Mouse (Mus musculus): ENCODE measurements around the gene 3110070M22Rik. TPM values are rescaled to one million over a fixed set of nuclear protein-coding genes. Genes with fewer than 3 reads are reported as not detected.
"Not testable (repeated sequence)": the region's sequence is repeated elsewhere in the genome, so short reads cannot be mapped to it uniquely, and the experiment has no call there.

3110070M22Rik gene
- polyA plus RNA-seq (2012; rRNA removed) (0.11 and 0.31 TPM in 2 replicates), polyA plus RNA-seq (2014; fragmentation: Nextera tagmentation; extraction: Ambion mirVana) (0.13 and 0.56 TPM in 2 replicates)

- peak within 1 kb of the TSS; percentile 56 for H3K9ac ChIP-seq (replicated peaks)
- ATAC-seq (ENCODE audit: insufficient read depth) (no peak), DNase-seq (ENCODE audit: low read depth in 3 of 3, low spot score in 3 of 3) (peak; percentile 52 to 70 (median 63))
- H3K36me3 ChIP-seq (replicated peaks; ENCODE audit: control insufficient read depth, insufficient read depth, low read depth) = peaks cover 3% of the 10 kb centered on the region
- H3K4me1 ChIP-seq (replicated peaks; ENCODE audit: control insufficient read depth in 2 of 2, insufficient read depth in 2 of 2, low read length in 1 of 2) = no peaks in the 10 kb centered on the region
- no peaks in the 10 kb centered on the region for H3K27me3 ChIP-seq (ENCODE audit: control insufficient read depth, insufficient read depth, low read length)
- H3K4me2 ChIP-seq (ENCODE audit: low read depth) = no peak within 1 kb of the TSS
- 63% methylated on average over 87 of the region's 87 CpGs for WGBS (ENCODE audit: insufficient replicate concordance)
- no peaks in the 10 kb centered on the region for H3K9me3 ChIP-seq (ENCODE audit: control insufficient read depth, low read length)
- no peak within 1 kb of the TSS; a peak in 1 of 4 replicates for H3K4me3 ChIP-seq (ENCODE audit: insufficient read depth in 1 of 2, low read depth in 2 of 2, low read length in 2 of 2)
- H3K27ac ChIP-seq = no peak within 1 kb of the TSS
- TF ChIP-seq EP300 (IDR thresholded peaks at IDR 0.05; ENCODE audit: low read depth) (no peak), CTCF (IDR thresholded peaks at IDR 0.05; ENCODE audit: low read depth) (peak; percentile 62)
Observed at GRCm38 (mm10) chr13:119487880-119488580, at the start of gene 3110070M22Rik, which contains the start of gene Tmem267. TSS of gene 3110070M22Rik (minus strand) at chr13:119488383. TSS of gene Tmem267 (plus strand) at chr13:119488039.

DNA sequence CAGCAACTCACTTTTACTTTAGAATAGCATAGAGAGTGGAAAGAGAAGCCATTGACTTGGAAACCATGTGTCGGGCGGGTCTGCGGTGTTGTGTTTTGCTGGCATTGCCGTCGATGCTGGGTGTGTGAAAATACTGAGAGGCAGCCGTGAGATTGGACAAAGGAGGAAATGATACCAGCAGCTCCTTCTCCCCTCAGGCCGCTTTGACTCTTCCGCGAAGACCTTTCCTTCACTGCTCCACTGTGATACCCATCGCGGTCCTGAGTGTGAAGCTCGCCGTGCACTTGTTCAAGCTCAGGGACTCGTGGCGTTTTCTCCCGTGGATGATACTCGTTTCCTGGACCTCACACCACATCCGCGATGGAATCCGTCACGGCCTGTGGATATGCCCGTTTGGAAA lies 6.8 kb upstream of the 3110070M22Rik start:
- not testable (repeated sequence) for H3K4me3 ChIP-seq (ENCODE audit: insufficient read depth in 1 of 2, low read depth in 2 of 2, low read length in 2 of 2); H3K27me3 ChIP-seq (ENCODE audit: control insufficient read depth, insufficient read depth, low read length); H3K9ac ChIP-seq (replicated peaks); H3K4me2 ChIP-seq (ENCODE audit: low read depth); H3K36me3 ChIP-seq (replicated peaks; ENCODE audit: control insufficient read depth, insufficient read depth, low read depth); H3K9me3 ChIP-seq (ENCODE audit: control insufficient read depth, low read length); H3K27ac ChIP-seq; DNase-seq (ENCODE audit: low read depth in 3 of 3, low spot score in 3 of 3); H3K4me1 ChIP-seq (replicated peaks; ENCODE audit: control insufficient read depth in 2 of 2, insufficient read depth in 2 of 2, low read length in 1 of 2)
- ATAC-seq (ENCODE audit: insufficient read depth) = peak; percentile 33; the same call in 1 of the 2 replicates
- WGBS (ENCODE audit: insufficient replicate concordance) = 84% methylated on average over 9 of the region's 22 CpGs

- H3K27ac ChIP-seq; H3K36me3 ChIP-seq (replicated peaks; ENCODE audit: control insufficient read depth, insufficient read depth, low read depth); H3K27me3 ChIP-seq (ENCODE audit: control insufficient read depth, insufficient read depth, low read length); H3K4me3 ChIP-seq (ENCODE audit: insufficient read depth in 1 of 2, low read depth in 2 of 2, low read length in 2 of 2); H3K9me3 ChIP-seq (ENCODE audit: control insufficient read depth, low read length); H3K4me1 ChIP-seq (replicated peaks; ENCODE audit: control insufficient read depth in 2 of 2, insufficient read depth in 2 of 2, low read length in 1 of 2); H3K9ac ChIP-seq (replicated peaks); DNase-seq (ENCODE audit: low read depth in 3 of 3, low spot score in 3 of 3); H3K4me2 ChIP-seq (ENCODE audit: low read depth); ATAC-seq (ENCODE audit: insufficient read depth): not testable (repeated sequence)
- 83% methylated on average over 10 of the region's 10 CpGs for WGBS (ENCODE audit: insufficient replicate concordance)
Observed at GRCm38 (mm10) chr13:119492083-119492482, 3.9 kb upstream of the 3110070M22Rik start.

GRCm38 (mm10) chr13:119487354-119487753 lies 829 bp downstream of the 3110070M22Rik start:
- Histone ChIP-seq H3K36me3 (replicated peaks; ENCODE audit: control insufficient read depth, insufficient read depth, low read depth) (peaks cover 3% of the 10 kb centered on the region), H3K4me2 (ENCODE audit: low read depth) (no peak overlapping the region), H3K4me1 (replicated peaks; ENCODE audit: control insufficient read depth in 2 of 2, insufficient read depth in 2 of 2, low read length in 1 of 2) (no peaks in the 10 kb centered on the region), H3K27ac (no peak overlapping the region), H3K9ac (replicated peaks) (no peak overlapping the region), H3K9me3 (ENCODE audit: control insufficient read depth, low read length) (no peaks in the 10 kb centered on the region), H3K27me3 (ENCODE audit: control insufficient read depth, insufficient read depth, low read length) (no peaks in the 10 kb centered on the region), H3K4me3 (ENCODE audit: insufficient read depth in 1 of 2, low read depth in 2 of 2, low read length in 2 of 2) (no peak overlapping the region)
- ATAC-seq (ENCODE audit: insufficient read depth) (no peak), DNase-seq (ENCODE audit: low read depth in 3 of 3, low spot score in 3 of 3) (no peak)
- WGBS (ENCODE audit: insufficient replicate concordance) = 54% methylated on average over 7 of the region's 7 CpGs
- TF ChIP-seq EP300 (IDR thresholded peaks at IDR 0.05; ENCODE audit: low read depth) (no peak), CTCF (IDR thresholded peaks at IDR 0.05; ENCODE audit: low read depth) (no peak)

GRCm38 (mm10) chr13:119477789-119478188 lies 10.4 kb downstream of the 3110070M22Rik start:
- no peaks in the 10 kb centered on the region for H3K9me3 ChIP-seq (ENCODE audit: control insufficient read depth, low read length)
- no peak overlapping the region for H3K27ac ChIP-seq
- peaks cover 21% of the 10 kb centered on the region for H3K36me3 ChIP-seq (replicated peaks; ENCODE audit: control insufficient read depth, insufficient read depth, low read depth)
- H3K4me2 ChIP-seq (ENCODE audit: low read depth) = no peak overlapping the region
- H3K9ac ChIP-seq (replicated peaks) = no peak overlapping the region
- DNase-seq (ENCODE audit: low read depth in 3 of 3, low spot score in 3 of 3) = no peak
- H3K4me1 ChIP-seq (replicated peaks; ENCODE audit: control insufficient read depth in 2 of 2, insufficient read depth in 2 of 2, low read length in 1 of 2) = no peaks in the 10 kb centered on the region
- no peak overlapping the region for H3K4me3 ChIP-seq (ENCODE audit: insufficient read depth in 1 of 2, low read depth in 2 of 2, low read length in 2 of 2)
- 63% methylated on average over 2 of the region's 2 CpGs for WGBS (ENCODE audit: insufficient replicate concordance)
- ATAC-seq (ENCODE audit: insufficient read depth) = no peak
- TF ChIP-seq CTCF (IDR thresholded peaks at IDR 0.05; ENCODE audit: low read depth) = no peak
- TF ChIP-seq EP300 (IDR thresholded peaks at IDR 0.05; ENCODE audit: low read depth) = no peak
- H3K27me3 ChIP-seq (ENCODE audit: control insufficient read depth, insufficient read depth, low read length) = no peaks in the 10 kb centered on the region
